In the genomic region with DNA sequence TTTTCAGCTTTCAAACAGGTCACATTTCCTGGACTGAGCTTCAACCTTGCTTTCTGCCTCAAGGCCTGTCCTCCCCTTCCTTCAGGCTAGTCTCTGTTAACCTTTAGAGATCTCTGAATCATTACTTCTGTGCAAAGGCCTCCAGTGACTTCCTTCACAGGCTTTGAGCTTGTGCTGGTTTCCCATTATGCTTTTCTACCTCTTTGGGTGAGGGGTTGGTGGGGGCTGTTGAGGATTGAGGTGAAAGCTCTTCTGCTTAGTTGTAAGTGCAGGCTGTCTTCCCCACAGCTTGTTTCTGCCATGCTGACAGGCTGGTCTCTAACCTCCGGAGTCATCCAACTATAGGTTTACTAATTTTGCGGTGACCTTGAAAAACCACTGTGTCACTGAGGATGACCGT, we compare ENCODE assay signal across 18 mouse cellular contexts. TPM values are rescaled to one million over a fixed set of nuclear protein-coding genes. Genes with fewer than 3 reads are reported as not detected.
"Had no signal": no experiment of that assay in that cellular context is flagged by ENCODE, and none has a peak within 500 bp of the region (broad histone marks: within the 10 kb centered on the region; RNA-seq: fewer than 3 reads in every experiment).

No protein-coding gene starts in this region.

- H3K27me3 ChIP-seq: limb, embryonic 12.5 days; megakaryocyte, embryonic 14.5 days; midbrain, embryonic 15.5 days; neural tube, embryonic 12.5 days had no signal

- H3K9me3 ChIP-seq: limb, embryonic 12.5 days; megakaryocyte, embryonic 14.5 days; midbrain, embryonic 15.5 days; neural tube, embryonic 12.5 days had no signal

- H3K9ac ChIP-seq: limb, embryonic 12.5 days; midbrain, embryonic 15.5 days; neural tube, embryonic 12.5 days had no signal

- ATAC-seq: intestine, postnatal 0 days; midbrain, embryonic 15.5 days had no signal

- DNase-seq: kidney, postnatal 4 days; lung, adult 2 months; lung, postnatal 10 days; thymus, adult 18-20 months; thymus, postnatal 25 days had no signal

- H3K4me3 ChIP-seq: layer of hippocampus, adult 2 months; limb, embryonic 12.5 days; megakaryocyte, embryonic 14.5 days; midbrain, embryonic 15.5 days; neural tube, embryonic 12.5 days had no signal

- H3K27ac ChIP-seq: kidney, postnatal 0 days; layer of hippocampus, adult 2 months; limb, embryonic 12.5 days; macrophage; midbrain, embryonic 15.5 days; neural tube, embryonic 12.5 days; stomach, postnatal 0 days had no signal

- H3K4me2 ChIP-seq: limb, embryonic 12.5 days; midbrain, embryonic 11.5 days; midbrain, embryonic 15.5 days; neural tube, embryonic 12.5 days had no signal

RNA-seq across cellular contexts. Expression of gene Rab42, which starts 46.8 kb away (rescaled TPM):
- total RNA-seq: liver, adult 2 months; monocyte, adult 5-6 weeks; neutrophil, adult 5-6 weeks had no signal
- polyA plus RNA-seq: liver, adult 2 months had no signal
